Mouse (Mus musculus) liver, embryonic 11.5 days (tissue): ENCODE data around the gene Cyren. TPM values are rescaled to one million over a fixed set of nuclear protein-coding genes. Genes with fewer than 3 reads are reported as not detected.

Experiments
- ATAC-seq: fragments of 200-750 bp; cut with Nextera tagmentation; replicated peaks from 2 replicates; pipeline ENCODE4 v1.8.0; 2017; ENCODE audit warnings: moderate number of reproducible peaks, mild to moderate bottlenecking, moderate TSS enrichment, moderate library complexity; ENCODE audit not compliant: low FRiP score
- DNase-seq: peaks from one replicate; pipeline ENCODE4 v3.0.0-alpha.2; 2017; ENCODE audit warnings: low spot score
- H3K27ac ChIP-seq: fragments of 300-500 bp; sonication (generic); 2 replicates; pipeline ENCODE4 v1.5.1; 2014; ENCODE audit warnings: mild to moderate bottlenecking, low read depth, low read length, control low read depth
- H3K27me3 ChIP-seq: fragments of 300-500 bp; sonication (generic); replicated peaks from 2 replicates; pipeline ENCODE4 v1.6.1; 2014; ENCODE audit warnings: low read length, mixed read lengths; ENCODE audit not compliant: control insufficient read depth, insufficient read depth
- H3K36me3 ChIP-seq: fragments of 300-500 bp; sonication (generic); 2 replicates; pipeline ENCODE4 v1.6.1; 2014; ENCODE audit warnings: mild to moderate bottlenecking, low read length, moderate library complexity, mixed read lengths; ENCODE audit not compliant: control insufficient read depth, insufficient read depth
- H3K4me1 ChIP-seq: fragments of 300-500 bp; sonication (generic); replicated peaks from 2 replicates; pipeline ENCODE4 v1.6.1; 2014; ENCODE audit warnings: low read length, mixed read lengths; ENCODE audit not compliant: control insufficient read depth, insufficient read depth
- H3K4me2 ChIP-seq: fragments of 300-500 bp; sonication (generic); 2 replicates; pipeline ENCODE4 v1.6.1; 2014; ENCODE audit warnings: mild to moderate bottlenecking, control low read depth, moderate library complexity
- H3K4me3 ChIP-seq: fragments of 300-500 bp; sonication (generic); 2 replicates; pipeline ENCODE4 v1.5.1; 2014; ENCODE audit warnings: low read depth, low read length, control low read depth
- H3K9ac ChIP-seq: fragments of 300-500 bp; sonication (generic); 2 replicates; pipeline ENCODE4 v1.6.1; 2014; ENCODE audit warnings: low read depth, low read length, control low read depth
- H3K9me3 ChIP-seq: fragments of 300-500 bp; sonication (generic); 2 replicates; pipeline ENCODE4 v1.6.1; 2016; ENCODE audit warnings: low read length, inconsistent platforms, mixed read lengths; ENCODE audit not compliant: control insufficient read depth
- WGBS: fragments of 180-500 bp; shearing (Covaris S2); extraction: QIAGEN DNeasy Blood & Tissue Kit; methylation state at CpG from one replicate; pipeline ENCODE4 v1.1.7; 2014; 5-methylcytosine and 5-hydroxymethylcytosine counted together
- polyA plus RNA-seq: library from polyadenylated mRNA; unstranded; fragments of >200 nt; fragmentation: Nextera tagmentation; extraction: Ambion mirVana; gene quantifications from 2 replicates; pipeline ENCODE4 v1.2.1, GENCODE M21; 2014

Cyren gene
- polyA plus RNA-seq, 1 experiment from 2014 or later, result 20.1 TPM

DNA sequence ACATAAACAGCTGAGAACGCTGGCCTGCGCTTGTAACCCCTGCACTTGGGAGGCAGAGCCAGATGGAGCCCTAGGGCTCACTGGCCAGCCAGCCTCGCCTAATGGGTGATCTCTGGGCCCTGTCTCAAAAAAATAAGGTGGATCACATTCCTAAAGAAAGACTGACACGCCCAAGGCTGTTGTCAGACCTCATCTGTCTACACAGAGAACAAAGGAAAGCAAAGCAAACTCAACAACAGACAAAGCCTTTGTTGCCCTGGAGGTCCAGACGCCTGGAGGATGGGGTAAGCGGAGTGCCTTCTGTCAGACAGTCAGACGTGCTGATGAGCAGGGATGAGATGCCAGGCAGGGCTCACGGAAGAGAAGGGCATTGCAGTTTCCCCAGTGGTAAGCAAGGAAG lies 11.1 kb downstream of the Cyren start:
- ATAC-seq (no peak), DNase-seq (no peak)
- no peak overlapping the region for H3K27ac ChIP-seq
- no peak overlapping the region for H3K4me3 ChIP-seq
- no peak overlapping the region for H3K4me2 ChIP-seq
- 69% methylated on average over 8 of the region's 8 CpGs for WGBS
- no peaks in the 10 kb centered on the region for H3K36me3 ChIP-seq
- H3K4me1 ChIP-seq, result peaks cover 62% of the 10 kb centered on the region
- H3K9ac ChIP-seq, result no peak overlapping the region
- no peaks in the 10 kb centered on the region for H3K9me3 ChIP-seq
- no peaks in the 10 kb centered on the region for H3K27me3 ChIP-seq

DNA sequence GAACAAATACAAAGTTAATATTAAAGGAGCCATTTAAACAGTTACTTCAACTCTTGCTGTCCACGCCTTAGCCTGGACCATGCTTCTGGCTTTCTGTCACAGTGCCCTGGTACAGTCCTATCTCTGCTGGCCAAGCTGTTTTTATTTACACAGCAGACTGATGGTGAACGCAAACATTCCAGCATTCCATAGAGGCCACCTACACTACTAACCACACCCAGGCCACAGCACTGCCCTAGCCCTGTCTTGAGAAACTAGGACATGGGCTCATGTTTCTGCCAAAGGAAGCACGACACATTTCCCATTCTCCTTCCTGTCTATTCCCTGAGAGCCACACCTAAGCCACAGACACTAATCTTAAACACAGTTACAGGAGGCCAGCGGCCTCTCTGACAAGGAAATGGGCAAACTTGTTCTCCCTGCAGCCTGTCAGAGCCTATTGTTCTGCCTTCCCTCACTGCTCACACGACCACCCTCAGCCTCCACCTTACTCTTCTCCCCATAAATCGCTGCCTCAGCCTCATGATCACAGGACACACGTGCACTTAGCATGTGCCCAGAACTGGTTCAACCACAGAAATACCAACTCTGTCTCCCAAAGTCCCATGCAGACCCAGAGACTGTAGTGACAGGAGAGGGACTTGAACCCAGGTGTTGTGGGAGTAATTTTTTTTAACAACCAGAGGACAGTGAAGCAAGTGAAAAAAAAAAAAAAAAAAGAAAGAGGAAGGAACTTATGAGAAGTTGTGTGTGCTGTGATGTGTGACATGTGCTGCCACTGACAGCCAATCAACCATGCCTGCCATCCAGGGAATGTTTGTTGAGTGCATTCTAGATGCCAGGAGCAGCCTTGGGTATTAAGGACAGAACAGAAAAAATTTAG lies 11.9 kb downstream of the Cyren start:
- WGBS, result 30% methylated on average over 7 of the region's 7 CpGs
- H3K4me1 ChIP-seq, result peaks cover 62% of the 10 kb centered on the region
- H3K9ac ChIP-seq, result no peak overlapping the region
- no peaks in the 10 kb centered on the region for H3K27me3 ChIP-seq
- no peak overlapping the region for H3K4me2 ChIP-seq
- H3K27ac ChIP-seq, result no peak overlapping the region
- no peaks in the 10 kb centered on the region for H3K36me3 ChIP-seq
- DNase-seq (no peak), ATAC-seq (0 out of 2 replicates have a peak, but pooled peaks have one; percentile 11)
- H3K9me3 ChIP-seq, result no peaks in the 10 kb centered on the region
- H3K4me3 ChIP-seq, result no peak overlapping the region

DNA sequence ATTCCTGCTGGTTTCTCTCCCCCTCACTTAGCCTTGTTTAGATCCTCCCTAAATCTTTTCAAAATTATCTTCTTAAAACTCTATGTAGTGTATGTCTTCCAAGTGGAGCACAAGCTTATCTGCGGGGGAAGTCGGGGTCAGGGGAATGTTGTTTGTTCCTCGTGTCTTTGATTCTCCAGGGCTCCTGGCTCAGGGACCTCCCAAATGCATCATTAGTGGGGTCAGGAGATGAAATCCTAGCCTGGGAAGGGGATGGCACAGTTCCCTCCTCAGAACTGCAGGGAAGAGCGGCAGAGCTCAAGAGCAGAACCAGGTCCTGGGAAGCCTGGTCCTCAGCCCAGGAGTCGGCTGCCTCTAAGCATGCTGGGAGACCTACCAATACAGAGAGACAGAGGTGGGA lies 12.6 kb downstream of the Cyren start:
- DNase-seq (no peak), ATAC-seq (no peak)
- H3K4me2 ChIP-seq, result no peak overlapping the region
- H3K36me3 ChIP-seq, result no peaks in the 10 kb centered on the region
- no peak overlapping the region for H3K4me3 ChIP-seq
- WGBS, result 53% methylated on average over 5 of the region's 5 CpGs
- H3K9me3 ChIP-seq, result no peaks in the 10 kb centered on the region
- no peak overlapping the region for H3K27ac ChIP-seq
- no peaks in the 10 kb centered on the region for H3K27me3 ChIP-seq
- H3K9ac ChIP-seq, result no peak overlapping the region
- H3K4me1 ChIP-seq, result peaks cover 57% of the 10 kb centered on the region

DNA sequence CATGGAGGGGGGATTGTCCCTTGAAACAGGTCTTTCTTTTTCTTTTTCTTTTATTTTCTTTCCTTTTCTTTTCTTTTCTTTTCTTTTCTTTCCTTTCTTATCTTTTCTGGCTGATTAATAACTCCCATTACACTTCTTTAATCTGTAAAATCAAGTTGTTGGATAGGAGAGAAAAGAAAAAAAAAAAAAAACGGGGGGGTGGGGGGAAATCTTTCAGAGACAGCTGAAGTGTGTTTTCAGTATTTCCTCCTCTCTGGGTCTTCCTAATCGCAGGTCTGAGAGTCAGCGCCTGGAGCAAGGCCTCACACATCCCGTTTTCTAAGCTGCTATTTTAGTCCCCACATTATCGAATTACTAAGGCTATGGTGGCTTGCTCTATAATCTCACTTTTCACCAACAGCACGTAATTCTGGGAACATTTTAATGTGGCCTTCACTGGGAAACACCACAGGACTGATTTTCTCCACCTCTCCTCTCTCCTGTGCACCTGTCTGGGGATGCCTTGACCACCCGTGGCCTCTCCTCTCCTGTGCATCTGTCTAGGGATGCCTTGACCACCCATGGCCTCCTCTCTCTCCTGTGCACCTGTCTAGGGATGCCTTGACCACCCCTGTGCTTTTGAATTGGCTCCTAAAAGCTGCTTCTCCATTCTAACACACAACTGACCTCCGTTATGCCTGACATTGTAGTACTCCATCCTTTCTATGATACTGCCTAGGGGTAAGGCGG lies 13.9 kb downstream of the Cyren start:
- DNase-seq (no peak), ATAC-seq (no peak)
- Histone ChIP-seq H3K4me2 (no peak overlapping the region; the same call in 1 of the 2 replicates), H3K36me3 (no peaks in the 10 kb centered on the region), H3K9me3 (no peaks in the 10 kb centered on the region), H3K27me3 (no peaks in the 10 kb centered on the region), H3K9ac (no peak overlapping the region), H3K4me3 (no peak overlapping the region), H3K4me1 (peaks cover 46% of the 10 kb centered on the region), H3K27ac (no peak overlapping the region)
- WGBS, result 54% methylated on average over 9 of the region's 9 CpGs

DNA sequence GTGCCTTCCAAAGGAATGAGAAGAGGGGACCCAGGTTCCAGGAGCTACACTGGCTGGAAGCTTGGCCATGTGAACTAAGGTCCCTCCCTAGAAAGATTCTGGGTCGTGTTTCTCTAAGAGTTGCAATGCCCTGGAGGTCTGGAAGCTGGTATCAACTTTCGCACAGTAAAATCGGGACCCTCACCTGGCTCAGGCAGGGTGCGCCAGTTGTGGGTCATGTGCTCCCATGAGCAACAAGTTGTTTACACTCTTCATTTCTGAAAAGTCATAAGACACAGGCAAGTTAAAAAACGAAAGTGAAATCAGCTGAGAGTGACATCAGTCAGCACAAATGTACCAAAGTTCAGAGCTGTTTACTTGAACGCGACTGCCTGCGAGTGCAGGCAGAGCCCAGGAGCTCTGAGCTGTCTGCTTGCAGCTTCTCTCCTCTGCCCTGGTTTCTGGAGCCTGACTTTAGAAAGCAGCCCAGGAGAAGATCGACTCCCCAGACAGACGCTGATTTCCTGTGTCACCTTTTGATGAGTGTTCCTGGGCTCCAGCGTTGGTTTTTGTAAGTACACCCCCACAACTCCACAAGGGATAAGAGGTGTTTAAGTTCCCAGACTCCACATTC lies 15.0 kb downstream of the Cyren start, which contains the start of gene Tmem140:
Gene Tmem140 (plus strand): TSS at position 356 of the 613 bp plus-strand sequence.
- H3K4me1 ChIP-seq, result peaks cover 39% of the 10 kb centered on the region
- ATAC-seq (peak; percentile 37; the same call in 1 of the 2 replicates), DNase-seq (no peak)
- no peaks in the 10 kb centered on the region for H3K9me3 ChIP-seq
- WGBS, result 30% methylated on average over 11 of the region's 11 CpGs
- H3K4me3 ChIP-seq, result peak within 1 kb of the TSS; percentile 34
- H3K4me2 ChIP-seq, result peak within 1 kb of the TSS; percentile 64
- no peaks in the 10 kb centered on the region for H3K27me3 ChIP-seq
- H3K9ac ChIP-seq, result peak within 1 kb of the TSS; percentile 59
- H3K27ac ChIP-seq, result peak within 1 kb of the TSS; percentile 51
- H3K36me3 ChIP-seq, result no peaks in the 10 kb centered on the region

DNA sequence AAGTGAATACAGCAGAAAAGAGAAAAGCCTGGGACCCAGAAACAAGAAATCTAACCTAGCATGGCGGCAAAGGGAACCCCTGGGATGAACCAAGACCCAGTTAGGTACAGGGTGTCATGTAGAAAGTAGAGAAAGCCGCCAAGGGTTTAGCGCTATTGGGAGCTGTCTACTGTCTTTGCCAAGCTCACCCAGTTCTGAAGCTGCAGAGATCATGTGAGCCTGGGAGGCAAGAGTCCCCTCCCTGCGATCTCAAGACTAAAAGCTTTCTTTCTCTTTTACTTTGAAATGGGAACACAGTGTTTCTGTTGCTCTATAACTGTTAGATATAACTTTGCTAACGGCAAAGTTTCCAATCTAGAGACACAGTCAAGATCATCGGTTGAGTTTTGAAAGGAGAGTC lies 15.5 kb downstream of the Cyren start:
- Histone ChIP-seq H3K27ac (peak overlapping the region; percentile 51), H3K4me3 (peak overlapping the region; percentile 34), H3K9ac (peak overlapping the region; percentile 59), H3K27me3 (no peaks in the 10 kb centered on the region), H3K4me2 (peak overlapping the region; percentile 64), H3K9me3 (no peaks in the 10 kb centered on the region), H3K36me3 (no peaks in the 10 kb centered on the region), H3K4me1 (peaks cover 36% of the 10 kb centered on the region)
- WGBS, result 83% methylated on average over 6 of the region's 6 CpGs
- ATAC-seq, result no peak
- DNase-seq, result no peak

DNA sequence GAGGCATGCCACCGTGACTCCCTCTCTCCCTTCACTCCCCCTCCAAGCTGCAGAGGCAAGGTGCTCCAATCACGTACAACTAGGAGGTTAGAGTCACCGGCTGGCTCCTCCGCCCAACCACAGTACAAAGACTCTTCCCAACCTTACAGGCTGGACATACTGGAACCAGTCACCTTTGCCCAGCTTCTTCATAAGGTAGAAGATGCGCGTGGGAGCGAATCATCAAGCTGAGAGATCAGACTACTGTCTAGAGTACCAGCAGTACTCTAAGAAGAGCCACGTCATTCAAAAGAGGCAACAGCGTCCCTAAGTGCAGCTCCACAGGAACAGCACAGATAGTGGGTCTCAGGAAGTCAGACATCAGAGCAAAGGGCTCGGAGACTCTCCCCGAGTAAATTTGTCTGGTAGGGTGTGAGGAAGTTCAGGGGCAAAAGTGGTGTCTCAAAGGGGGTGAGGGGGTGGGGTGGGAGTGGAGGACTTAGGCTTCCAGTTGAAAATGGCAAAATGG lies 16.3 kb downstream of the Cyren start:
- Histone ChIP-seq H3K9ac (no peak overlapping the region), H3K9me3 (no peaks in the 10 kb centered on the region), H3K4me3 (no peak overlapping the region), H3K4me2 (0 out of 2 replicates have a peak overlapping the region, but pooled peaks have one; percentile 23), H3K4me1 (peaks cover 32% of the 10 kb centered on the region), H3K36me3 (no peaks in the 10 kb centered on the region), H3K27ac (no peak overlapping the region), H3K27me3 (no peaks in the 10 kb centered on the region)
- DNase-seq (no peak), ATAC-seq (no peak)
- WGBS, result 69% methylated on average over 11 of the region's 11 CpGs

DNA sequence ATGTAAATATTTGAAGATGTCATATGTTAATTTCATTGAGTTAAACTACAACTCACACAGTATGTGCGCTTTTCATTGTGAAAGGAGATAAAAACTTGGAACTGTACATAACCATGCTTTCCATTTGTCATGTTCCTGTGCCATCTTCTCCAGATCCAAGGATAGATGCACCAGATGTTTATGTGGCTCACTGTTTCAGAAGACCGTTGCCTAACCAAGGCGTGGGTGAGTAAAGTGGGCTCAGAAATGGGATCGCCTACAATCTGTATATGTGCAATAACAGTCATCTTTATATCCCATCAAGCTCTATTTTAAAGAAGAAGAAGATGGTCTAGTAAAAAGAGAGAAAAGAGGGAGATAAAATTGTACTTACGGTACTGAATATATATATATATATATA lies 45.5 kb downstream of the Cyren start:
- H3K27ac ChIP-seq, result no peak overlapping the region
- DNase-seq, result no peak
- WGBS, result 93% methylated on average over 5 of the region's 5 CpGs
- H3K36me3 ChIP-seq, result no peaks in the 10 kb centered on the region
- no peaks in the 10 kb centered on the region for H3K9me3 ChIP-seq
- no peak overlapping the region for H3K9ac ChIP-seq
- no peak for ATAC-seq
- H3K4me2 ChIP-seq, result no peak overlapping the region
- H3K4me3 ChIP-seq, result no peak overlapping the region
- no peaks in the 10 kb centered on the region for H3K27me3 ChIP-seq
- H3K4me1 ChIP-seq, result no peaks in the 10 kb centered on the region
